Mouse (Mus musculus): ENCODE measurements around the gene Aasdh.

Gene Aasdh

DNA sequence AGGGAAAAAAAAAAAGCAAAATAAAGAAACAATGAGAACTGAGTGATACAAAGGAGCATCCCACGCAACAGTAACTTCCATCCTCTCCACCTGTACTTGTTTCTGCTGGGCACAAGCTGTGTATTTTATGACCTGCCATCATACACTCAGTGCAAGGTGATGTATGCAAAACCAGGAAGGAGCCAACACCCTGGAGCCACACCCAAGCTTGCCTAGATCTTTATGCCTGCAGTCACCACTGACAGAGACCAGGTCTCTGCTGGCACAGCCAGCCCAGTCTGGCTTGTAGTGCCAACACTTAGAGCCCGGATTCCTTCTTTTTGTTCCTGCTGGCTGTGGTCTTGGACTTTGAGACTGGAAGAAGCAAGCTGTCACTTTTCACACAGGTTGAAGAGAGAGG lies 63.5 kb downstream of the Aasdh start:
- DNase-seq (ENCODE audit: low spot score in 2 of 2), result no peak

DNA sequence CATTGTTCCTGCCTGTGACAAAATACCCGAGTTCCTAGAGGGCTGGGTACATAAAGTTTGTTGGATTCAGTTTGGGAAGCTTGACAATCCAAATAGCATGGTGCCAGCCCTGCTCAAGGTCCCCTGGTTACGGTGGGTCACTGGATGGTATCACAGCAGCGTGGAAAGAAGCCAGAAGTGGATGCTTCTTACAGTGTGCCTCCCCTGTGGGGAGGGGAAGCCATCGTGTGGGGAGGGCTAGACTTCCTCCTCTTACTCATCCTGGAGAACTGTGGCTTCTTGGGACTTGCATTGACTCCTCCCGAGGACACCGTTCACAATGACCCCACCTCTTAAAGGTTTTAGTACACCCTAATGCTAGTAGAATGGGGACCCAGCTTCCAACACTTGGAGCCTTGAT lies 65.5 kb downstream of the Aasdh start:
- DNase-seq (ENCODE audit: low spot score in 2 of 2), result no peak

DNA sequence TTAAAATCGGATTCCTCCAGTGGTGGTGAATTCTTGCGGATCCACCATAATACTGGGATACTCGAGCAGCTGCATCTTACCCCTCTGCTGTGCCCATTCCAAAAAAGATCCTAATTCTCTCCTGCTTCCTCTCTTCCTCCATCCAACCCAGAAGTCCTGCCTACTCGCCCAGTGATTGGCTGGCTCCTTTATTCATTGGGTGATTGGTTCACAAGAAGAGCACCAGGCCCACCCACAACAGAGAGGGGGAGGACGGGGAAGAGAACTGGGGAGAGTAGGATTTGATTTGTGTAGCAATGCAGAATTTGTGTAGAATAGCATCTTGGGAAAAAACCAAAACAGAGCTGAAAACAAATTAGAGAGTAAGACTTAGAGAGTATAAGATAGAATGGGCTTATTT lies 68.3 kb downstream of the Aasdh start:
- no peak for DNase-seq (ENCODE audit: low spot score in 2 of 2)

DNA sequence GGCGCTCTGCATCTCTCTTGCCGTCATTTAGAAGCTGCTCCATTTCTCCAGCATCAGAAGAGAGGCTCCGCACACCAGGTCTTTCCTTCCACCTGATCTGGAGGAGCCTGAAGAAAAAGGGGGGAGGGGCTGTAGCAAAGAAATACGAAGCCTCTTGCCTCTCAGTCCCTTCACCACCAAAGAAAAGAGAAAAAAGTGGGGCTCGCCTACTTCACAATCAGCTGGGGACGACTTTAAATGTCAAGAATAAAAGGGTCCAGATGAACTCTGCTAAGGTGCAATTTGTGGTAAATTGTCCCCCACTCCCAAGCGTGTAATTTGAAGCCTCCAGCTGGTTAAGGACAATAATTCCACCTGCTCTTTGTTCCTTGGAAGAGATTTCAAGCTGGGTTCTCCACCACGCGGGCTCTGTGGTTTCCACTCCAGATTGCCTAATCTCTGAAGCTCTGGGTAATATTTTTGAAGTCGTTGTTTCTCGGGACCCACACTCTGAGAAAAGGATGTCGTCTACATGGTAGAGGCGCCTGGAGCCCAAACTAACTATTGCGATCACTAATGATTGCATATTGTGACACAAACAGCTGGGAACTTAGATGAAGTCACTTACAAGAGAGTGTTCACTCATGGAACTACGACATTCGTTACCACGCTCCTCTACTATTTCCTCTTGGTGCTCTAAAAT lies 72.6 kb downstream of the Aasdh start:
- no peak for DNase-seq (ENCODE audit: low spot score in 2 of 2)

DNA sequence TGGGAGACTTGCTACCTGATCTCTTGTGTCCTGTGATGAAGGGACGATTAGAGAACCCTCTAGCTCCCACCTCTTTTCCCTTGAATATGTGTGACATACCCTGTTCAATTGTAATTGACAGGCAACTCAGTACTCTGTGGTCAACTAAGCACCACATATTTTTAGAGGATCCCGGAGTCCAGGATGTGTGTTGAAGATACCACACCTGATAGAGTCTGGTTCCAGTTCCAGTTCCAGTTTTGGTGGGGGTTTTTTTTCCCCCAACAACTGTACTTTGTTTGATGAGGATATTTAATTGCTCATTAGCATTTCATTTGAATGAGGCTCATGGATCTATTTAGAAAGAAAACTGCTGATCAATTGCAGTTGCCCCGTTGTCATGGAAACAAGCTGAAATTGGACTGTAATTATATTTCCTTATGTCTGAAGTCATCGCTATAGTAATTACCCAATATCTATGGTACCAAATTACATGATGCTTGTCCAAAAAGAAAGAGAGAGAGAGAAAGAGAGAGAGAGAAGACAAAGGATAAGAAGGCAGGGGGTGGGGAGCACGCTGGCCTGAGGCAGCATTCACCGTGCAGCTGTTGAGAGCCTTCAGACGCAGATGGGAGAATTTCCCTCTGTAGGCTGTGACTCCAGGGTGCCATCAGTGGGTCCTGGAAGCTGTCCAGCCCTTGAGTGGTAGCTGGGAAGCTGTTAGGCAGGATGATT lies 76.6 kb downstream of the Aasdh start:
- DNase-seq (ENCODE audit: low spot score in 2 of 2), result no peak

Data from urinary bladder, adult 18-20 months (tissue).